Mouse (Mus musculus) C2C12 (cell line): ENCODE results near the gene Nfat5. TPM values are rescaled to one million over a fixed set of nuclear protein-coding genes. Genes with fewer than 3 reads are reported as not detected.

ENCODE experiments used
- H3K27me3 ChIP-seq: one replicate; pipeline ENCODE4 v1.6.1; 2011; ENCODE audit not compliant: control insufficient read depth, insufficient read depth, insufficient read length
- H3K36me3 ChIP-seq: one replicate; pipeline ENCODE4 v1.6.1; 2011; ENCODE audit not compliant: control insufficient read depth, insufficient read depth
- H3K4me3 ChIP-seq: one replicate; pipeline ENCODE4 v1.5.1; 2011; ENCODE audit warnings: mild to moderate bottlenecking, control low read depth; ENCODE audit not compliant: poor library complexity, insufficient read depth, severe bottlenecking
- H3K79me2 ChIP-seq: one replicate; pipeline ENCODE4 v1.6.1; 2011; ENCODE audit not compliant: control insufficient read depth, insufficient read depth
- H3K79me3 ChIP-seq: one replicate; pipeline ENCODE4 v1.6.1; 2011; ENCODE audit warnings: low read depth, control low read depth
- H3ac ChIP-seq: one replicate; pipeline ENCODE3; 2011; ENCODE audit warnings: low read depth; ENCODE audit not compliant: control insufficient read depth, insufficient read length
- CEBPB ChIP-seq: IDR thresholded peaks from one replicate; pipeline ENCODE4 v1.6.1; 2011; ENCODE audit warnings: low read depth, mild to moderate bottlenecking, control low read depth, moderate library complexity
- CTCF ChIP-seq: IDR thresholded peaks from one replicate; pipeline ENCODE4 v1.5.1; 2011; ENCODE audit not compliant: control insufficient read depth, insufficient read depth, insufficient read length
- FOSL1 ChIP-seq: IDR thresholded peaks from one replicate; pipeline ENCODE4 v1.8.0; 2011; ENCODE audit warnings: mild to moderate bottlenecking, low read length; ENCODE audit not compliant: poor library complexity, insufficient read depth, severe bottlenecking
- MAX ChIP-seq: IDR thresholded peaks from one replicate; pipeline ENCODE4 v1.6.1; 2011; ENCODE audit warnings: mild to moderate bottlenecking, control low read depth
- MYOD1 ChIP-seq: IDR thresholded peaks from one replicate; pipeline ENCODE4 v1.6.1; 2011; ENCODE audit warnings: low read depth; ENCODE audit not compliant: control insufficient read depth, insufficient read length
- MYOG ChIP-seq: IDR thresholded peaks from one replicate; pipeline ENCODE4 v1.6.1; 2011; ENCODE audit not compliant: control insufficient read depth, insufficient read length; ENCODE audit errors: extremely low read depth
- USF1 ChIP-seq: IDR thresholded peaks from one replicate; pipeline ENCODE4 v1.6.1; 2011; ENCODE audit warnings: low read depth, mild to moderate bottlenecking, control low read depth, moderate library complexity
- polyA plus RNA-seq: library from polyadenylated mRNA; unstranded; fragments of >200 nt; fragmentation: generic; extraction: Trizol; gene quantifications from one replicate; pipeline ENCODE4 v1.2.1, GENCODE M21; 2012; ENCODE audit warnings: missing spikeins

Nfat5 gene
- polyA plus RNA-seq, 1 experiment, result 13.6 TPM

- Histone ChIP-seq H3K4me3 (no peak overlapping the region), H3K36me3 (no peaks in the 10 kb centered on the region), H3ac (no peak overlapping the region), H3K27me3 (no peaks in the 10 kb centered on the region), H3K79me3 (no peaks in the 10 kb centered on the region), H3K79me2 (no peaks in the 10 kb centered on the region)
- TF ChIP-seq MYOD1 (no peak), FOSL1 (no peak), USF1 (no peak), CTCF (no peak), MAX (no peak), CEBPB (no peak), MYOG (no peak)
These were observed 14.7 kb upstream of the Nfat5 start for GRCm38 (mm10) chr8:107278571-107278970.

GRCm38 (mm10) chr8:107286686-107287085, 6.6 kb upstream of the Nfat5 start:
- H3K79me3 ChIP-seq, result no peaks in the 10 kb centered on the region

GRCm38 (mm10) chr8:107287522-107287921, 5.7 kb upstream of the Nfat5 start:
- Histone ChIP-seq H3ac (no peak overlapping the region), H3K79me3 (peaks cover 7% of the 10 kb centered on the region), H3K4me3 (no peak overlapping the region), H3K36me3 (no peaks in the 10 kb centered on the region), H3K79me2 (peaks cover 6% of the 10 kb centered on the region), H3K27me3 (no peaks in the 10 kb centered on the region)
- TF ChIP-seq MYOG (no peak), USF1 (no peak), MYOD1 (no peak), CEBPB (no peak), CTCF (no peak), MAX (no peak), FOSL1 (no peak)

More at GRCm38 (mm10) chr8:107286686-107287085, 6.6 kb upstream of the Nfat5 start:
- Histone ChIP-seq H3K4me3 (no peak overlapping the region), H3ac (no peak overlapping the region), H3K79me2 (no peaks in the 10 kb centered on the region), H3K36me3 (no peaks in the 10 kb centered on the region), H3K27me3 (no peaks in the 10 kb centered on the region)
- TF ChIP-seq MYOG, result no peak
- no peak for TF ChIP-seq MAX
- TF ChIP-seq MYOD1, result no peak
- no peak for TF ChIP-seq CTCF
- TF ChIP-seq FOSL1, result no peak
- no peak for TF ChIP-seq CEBPB
- TF ChIP-seq USF1, result no peak

- H3K36me3 ChIP-seq, result peaks cover 10% of the 10 kb centered on the region
- no peak for TF ChIP-seq USF1
- peak; percentile 65 for TF ChIP-seq CEBPB
- no peak for TF ChIP-seq MYOG
- H3K27me3 ChIP-seq, result no peaks in the 10 kb centered on the region
- H3ac ChIP-seq, result no peak overlapping the region
- peaks cover 29% of the 10 kb centered on the region for H3K79me3 ChIP-seq
- no peak overlapping the region for H3K4me3 ChIP-seq
- H3K79me2 ChIP-seq, result peaks cover 40% of the 10 kb centered on the region
These were observed 2.1 kb upstream of the Nfat5 start for GRCm38 (mm10) chr8:107291171-107291601.

- Histone ChIP-seq H3K4me3 (peak overlapping the region; percentile 31), H3K27me3 (no peaks in the 10 kb centered on the region), H3ac (peak overlapping the region; percentile 76), H3K79me3 (peaks cover 40% of the 10 kb centered on the region), H3K36me3 (peaks cover 16% of the 10 kb centered on the region), H3K79me2 (peaks cover 52% of the 10 kb centered on the region)
- TF ChIP-seq MYOG (no peak), MYOD1 (no peak), CTCF (no peak), MAX (no peak), USF1 (no peak), FOSL1 (no peak), CEBPB (no peak)
These were observed 947 bp upstream of the Nfat5 start for GRCm38 (mm10) chr8:107292119-107292927.
